In the genomic region with DNA sequence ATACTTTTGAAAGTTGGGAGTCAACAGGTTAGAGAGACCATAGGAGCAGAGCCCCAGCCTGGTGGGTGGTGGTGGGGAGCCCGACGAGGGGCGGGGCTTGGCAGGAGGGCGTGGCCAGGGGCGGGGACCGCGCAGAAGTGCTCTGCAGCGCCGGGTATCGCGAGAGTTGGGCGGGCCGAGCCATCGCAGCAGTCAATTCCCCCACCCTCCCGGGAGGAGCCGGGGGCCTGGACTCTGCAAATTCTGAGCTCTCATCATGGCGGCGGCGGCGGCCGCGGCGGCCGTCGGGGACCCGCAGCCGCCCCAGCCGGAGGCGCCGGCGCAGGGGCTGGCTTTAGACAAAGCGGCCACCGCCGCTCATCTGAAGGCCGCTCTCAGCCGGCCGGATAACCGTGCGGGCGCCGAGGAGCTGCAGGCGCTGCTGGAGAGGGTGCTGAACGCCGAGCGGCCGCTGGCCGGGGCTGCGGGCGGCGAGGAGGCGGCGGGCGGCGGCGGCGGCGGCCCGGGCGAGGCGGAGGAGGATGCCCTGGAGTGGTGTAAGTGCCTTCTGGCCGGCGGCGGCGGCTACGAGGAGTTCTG, we compare ENCODE assay signal across 8 mouse cellular contexts. TPM values are rescaled to one million over a fixed set of nuclear protein-coding genes. Genes with fewer than 3 reads are reported as not detected.
DNase-seq lines count a peak whose midpoint lies in the region; ATAC-seq and TF ChIP-seq lines count a peak whose summit lies in the region.

Gene Ubr3 (plus strand): TSS at position 208 of the 579 bp plus-strand sequence.

- in situ Hi-C loops in CH12.LX (cut with MboI; ENCODE audit: low pct_ligation_motif_present, low pct_unique_long_range_greater_than_20kb, low sequenced_read_pairs) = no loop called here

- no peaks in the 10 kb centered on the region for H3K27me3 ChIP-seq in CH12.LX (replicated peaks)
- H3K27me3 ChIP-seq in forebrain, embryonic 11.5 days (ENCODE audit: control insufficient read depth, insufficient read depth, low read length) = no peaks in the 10 kb centered on the region
- no peaks in the 10 kb centered on the region for H3K27me3 ChIP-seq in heart, embryonic 16.5 days (ENCODE audit: control insufficient read depth, insufficient read depth, low read length)
- no peaks in the 10 kb centered on the region for H3K27me3 ChIP-seq in liver, embryonic 15.5 days
- H3K27me3 ChIP-seq in neural tube, embryonic 12.5 days (replicated peaks) = no peaks in the 10 kb centered on the region

- H3K9ac ChIP-seq in CH12.LX (ENCODE audit: insufficient read depth, low read depth) = peak within 1 kb of the TSS; percentile 86
- peak within 1 kb of the TSS; percentile 99 for H3K9ac ChIP-seq in forebrain, embryonic 11.5 days (ENCODE audit: low read length)
- peak within 1 kb of the TSS; percentile 100 for H3K9ac ChIP-seq in heart, embryonic 16.5 days (ENCODE audit: low read length)
- H3K9ac ChIP-seq in liver, embryonic 15.5 days = peak within 1 kb of the TSS; percentile 93
- peak within 1 kb of the TSS; percentile 99 for H3K9ac ChIP-seq in neural tube, embryonic 12.5 days

- ATAC-seq in forebrain, embryonic 11.5 days (replicated peaks; ENCODE audit: low FRiP score) = peak; percentile 99
- ATAC-seq in heart, embryonic 16.5 days (replicated peaks; ENCODE audit: extremely low read depth, insufficient read depth, low FRiP score) = peak; percentile 98
- ATAC-seq in liver, embryonic 15.5 days (ENCODE audit: insufficient read depth) = peak; percentile 96
- peak; percentile 96 for ATAC-seq in neural tube, embryonic 12.5 days (ENCODE audit: low FRiP score, low read depth)

- no peaks in the 10 kb centered on the region for H3K9me3 ChIP-seq in CH12.LX (replicated peaks; ENCODE audit: low read length)
- no peaks in the 10 kb centered on the region for H3K9me3 ChIP-seq in forebrain, embryonic 11.5 days (ENCODE audit: control insufficient read depth, low read length)
- H3K9me3 ChIP-seq in heart, embryonic 16.5 days (replicated peaks; ENCODE audit: control insufficient read depth, low read length) = no peaks in the 10 kb centered on the region
- no peaks in the 10 kb centered on the region for H3K9me3 ChIP-seq in liver, embryonic 15.5 days (replicated peaks)
- H3K9me3 ChIP-seq in neural tube, embryonic 12.5 days = no peaks in the 10 kb centered on the region

- TF ChIP-seq EP300 in CH12.LX (IDR thresholded peaks at IDR 0.05; ENCODE audit: low read length) = no peak

- H3K4me2 ChIP-seq in CH12.LX (ENCODE audit: insufficient read depth, low read depth, poor library complexity, severe bottlenecking) = peak within 1 kb of the TSS; percentile 86
- H3K4me2 ChIP-seq in forebrain, embryonic 11.5 days (ENCODE audit: low read depth, low read length, severe bottlenecking) = peak within 1 kb of the TSS; percentile 95
- H3K4me2 ChIP-seq in heart, embryonic 16.5 days (ENCODE audit: low read depth, low read length) = peak within 1 kb of the TSS; percentile 85
- H3K4me2 ChIP-seq in liver, embryonic 15.5 days = peak within 1 kb of the TSS; percentile 95
- peak within 1 kb of the TSS; percentile 97 for H3K4me2 ChIP-seq in neural tube, embryonic 12.5 days (replicated peaks)

- TF ChIP-seq POLR2A in CH12.LX (IDR thresholded peaks at IDR 0.05; ENCODE audit: low read depth, low read length) = peak; percentile 85

- TF ChIP-seq CTCF in CH12.LX (conservative IDR thresholded peaks at IDR 0.05 in 1 of 2, IDR thresholded peaks at IDR 0.05 in 1 of 2; ENCODE audit: low read depth in 2 of 2, low read length in 2 of 2) = no peak

- dilution Hi-C loops in CH12.LX (cut with MboI; ENCODE audit: extremely low pct_ligation_motif_present, extremely low pct_unique_long_range_greater_than_20kb, low sequenced_read_pairs) = no loop called here

- H3K27ac ChIP-seq in CH12.LX (ENCODE audit: insufficient read depth, low read depth) = peak within 1 kb of the TSS; percentile 23
- peak within 1 kb of the TSS; percentile 79 for H3K27ac ChIP-seq in forebrain, embryonic 11.5 days (ENCODE audit: low read depth, low read length)
- peak within 1 kb of the TSS; percentile 96 for H3K27ac ChIP-seq in heart, embryonic 16.5 days (ENCODE audit: low read length)
- peak within 1 kb of the TSS; percentile 91 for H3K27ac ChIP-seq in liver, embryonic 15.5 days (replicated peaks)
- H3K27ac ChIP-seq in neural tube, embryonic 12.5 days = peak within 1 kb of the TSS; percentile 89

- peaks cover 0 to 14% of the 10 kb centered on the region in 2 experiments; a peak in 2 of 4 replicates for H3K4me1 ChIP-seq in CH12.LX (ENCODE audit: control insufficient read depth in 1 of 2, insufficient read depth in 2 of 2)
- 0 out of 2 replicates have a peak, but pooled peaks cover 2% of the 10 kb centered on the region for H3K4me1 ChIP-seq in forebrain, embryonic 11.5 days (replicated peaks; ENCODE audit: control insufficient read depth, insufficient read depth, low read length)
- H3K4me1 ChIP-seq in heart, embryonic 16.5 days (ENCODE audit: control insufficient read depth, insufficient read depth, low read length) = peaks cover 6% of the 10 kb centered on the region
- peaks cover 36% of the 10 kb centered on the region for H3K4me1 ChIP-seq in liver, embryonic 15.5 days (replicated peaks)
- H3K4me1 ChIP-seq in neural tube, embryonic 12.5 days = peaks cover 13% of the 10 kb centered on the region

- TF ChIP-seq RAD21 in CH12.LX (IDR thresholded peaks at IDR 0.05; ENCODE audit: low read depth, low read length) = no peak

- DNase-seq in CH12.LX (ENCODE audit: extremely low read depth) = peak; percentile 92
- peak; percentile 90 for DNase-seq in c-Kit-positive CD71-positive TER-119-negative erythroid progenitor cells, embryonic 14.5 days (ENCODE audit: low read depth)
- peak; percentile 99 for DNase-seq in forebrain, embryonic 11.5 days (ENCODE audit: low spot score)
- DNase-seq in kidney, postnatal 36 days = peak; percentile 98 to 100
- peak; percentile 85 for DNase-seq in telencephalon, adult 2 months (ENCODE audit: low read depth, low spot score)

- H3K79me2 ChIP-seq in CH12.LX (replicated peaks; ENCODE audit: control insufficient read depth, extremely low read depth, insufficient read depth, poor library complexity, severe bottlenecking) = peaks cover 44% of the 10 kb centered on the region

- WGBS in forebrain, embryonic 11.5 days = under 1% methylated on average over 55 of the region's 65 CpGs
- WGBS in heart, embryonic 16.5 days = 0% methylated on average over 48 of the region's 65 CpGs
- WGBS in liver, embryonic 15.5 days (ENCODE audit: insufficient replicate concordance) = under 1% methylated on average over 65 of the region's 65 CpGs
- WGBS in neural tube, embryonic 12.5 days = under 1% methylated on average over 64 of the region's 65 CpGs

- peak within 1 kb of the TSS; percentile 82 to 98 (median 87) for H3K4me3 ChIP-seq in CH12.LX (replicated peaks in 1 of 3; ENCODE audit: low read depth in 2 of 3, low read length in 2 of 3, poor library complexity in 1 of 3)
- peak within 1 kb of the TSS; percentile 99 for H3K4me3 ChIP-seq in forebrain, embryonic 11.5 days (ENCODE audit: low read depth, low read length)
- peak within 1 kb of the TSS; percentile 97 for H3K4me3 ChIP-seq in heart, embryonic 16.5 days (ENCODE audit: low read length)
- peak within 1 kb of the TSS; percentile 81 for H3K4me3 ChIP-seq in liver, embryonic 15.5 days (replicated peaks)
- peak within 1 kb of the TSS; percentile 98 for H3K4me3 ChIP-seq in neural tube, embryonic 12.5 days

- H3K36me3 ChIP-seq in CH12.LX (replicated peaks in 1 of 2; ENCODE audit: control insufficient read depth in 1 of 2, insufficient read depth in 1 of 2, low read length in 1 of 2) = peaks cover 0 to 13% of the 10 kb centered on the region in 2 experiments
- no peaks in the 10 kb centered on the region; the same call in 1 of the 2 replicates for H3K36me3 ChIP-seq in forebrain, embryonic 11.5 days (ENCODE audit: control insufficient read depth, insufficient read depth, low read length)
- no peaks in the 10 kb centered on the region for H3K36me3 ChIP-seq in heart, embryonic 16.5 days (ENCODE audit: control insufficient read depth, insufficient read depth)
- H3K36me3 ChIP-seq in liver, embryonic 15.5 days (replicated peaks) = no peaks in the 10 kb centered on the region; the same call in 1 of the 2 replicates
- H3K36me3 ChIP-seq in neural tube, embryonic 12.5 days = no peaks in the 10 kb centered on the region

TF ChIP-seq in CH12.LX, 34 proteins besides CTCF, POLR2A, EP300 and RAD21 (continues in another document):
- TF ChIP-seq ZMIZ1 (IDR thresholded peaks at IDR 0.05; ENCODE audit: low read depth, low read length) = 0 out of 2 replicates have a peak, but pooled peaks have one; percentile 38
- TF ChIP-seq SMC3 (IDR thresholded peaks at IDR 0.05; ENCODE audit: low read depth, low read length) = no peak
- 0 out of 2 replicates have a peak, but pooled peaks have one; percentile 21 for TF ChIP-seq TBP (conservative IDR thresholded peaks at IDR 0.05; ENCODE audit: low read depth, low read length)
- TF ChIP-seq IRF4 (IDR thresholded peaks at IDR 0.05; ENCODE audit: low read depth, low read length) = peak; percentile 19; the same call in 1 of the 2 replicates
- TF ChIP-seq BHLHE40 (IDR thresholded peaks at IDR 0.05; ENCODE audit: low read depth, low read length) = no peak
- peak; percentile 64 for TF ChIP-seq NRF1 (IDR thresholded peaks at IDR 0.05; ENCODE audit: low read depth, low read length)
- peak; percentile 60 for TF ChIP-seq HCFC1 (IDR thresholded peaks at IDR 0.05; ENCODE audit: low read depth, low read length)
- TF ChIP-seq UBTF (IDR thresholded peaks at IDR 0.05; ENCODE audit: low read depth, low read length) = no peak
- TF ChIP-seq ZKSCAN1 (IDR thresholded peaks at IDR 0.05; ENCODE audit: borderline replicate concordance, low read depth, low read length) = no peak
- no peak for TF ChIP-seq ZC3H11A (IDR thresholded peaks at IDR 0.05; ENCODE audit: low read depth, low read length)
- no peak for TF ChIP-seq USF1 (IDR thresholded peaks at IDR 0.05; ENCODE audit: low read depth, low read length)
- TF ChIP-seq JUN (IDR thresholded peaks at IDR 0.05; ENCODE audit: insufficient read depth, low read depth, low read length) = no peak
- TF ChIP-seq JUND (conservative IDR thresholded peaks at IDR 0.05; ENCODE audit: low read depth, low read length) = no peak
- TF ChIP-seq MAX (IDR thresholded peaks at IDR 0.05; ENCODE audit: low read length) = no peak
- TF ChIP-seq RCOR1 (conservative IDR thresholded peaks at IDR 0.05; ENCODE audit: low read depth, low read length) = no peak
- TF ChIP-seq SIN3A (IDR thresholded peaks at IDR 0.05; ENCODE audit: low read length) = no peak

RNA-seq across cellular contexts. Expression of gene Ubr3, which starts in this region (rescaled TPM):
- total RNA-seq in CH12.LX (2012; rRNA removed) (16.0 and 18.3 TPM in 2 replicates), CH12.LX (2014; rRNA removed) (17.9 and 21.4 TPM in 2 replicates)
- polyA plus RNA-seq in CH12.LX (2012; ENCODE audit: insufficient read length, low read depth) = 26.1 and 35.8 TPM in 2 replicates
- polyA plus RNA-seq in forebrain, embryonic 11.5 days (2014; fragmentation: Nextera tagmentation; extraction: Ambion mirVana) = 14.0 and 19.6 TPM in 2 replicates
- 10.5 and 11.1 TPM in 2 replicates for polyA plus RNA-seq in heart, embryonic 16.5 days (2015; fragmentation: Nextera tagmentation; extraction: Ambion mirVana)
- 5.5 and 5.6 TPM in 2 replicates for polyA plus RNA-seq in liver, embryonic 15.5 days (2015; fragmentation: Nextera tagmentation; extraction: Ambion mirVana)
- polyA plus RNA-seq in neural tube, embryonic 12.5 days (2016; fragmentation: Nextera tagmentation; extraction: Ambion mirVana) = 19.2 and 22.6 TPM in 2 replicates

Comparison
In these comparisons a context has a peak if more than half of its experiments do, and no peak if none do; other contexts are left out.
1. Peak in every context shown above with its lines: DNase-seq, ATAC-seq, H3K4me3 ChIP-seq and H3K27ac ChIP-seq.
2. H3K27ac ChIP-seq: peak in every context shown above with its lines; median percentile 96 in heart, embryonic 16.5 days; 91 in liver, embryonic 15.5 days; 89 in neural tube, embryonic 12.5 days; 79 in forebrain, embryonic 11.5 days; 23 in CH12.LX.